Mouse (Mus musculus): ENCODE measurements at regions not wholly inside any gene's neighbourhood (a gene's known extent, or its start where the extent isn't known, plus 50 kb on each side); places are given as distances from the start of the nearest gene placed in this dataset.

- TF ChIP-seq CTCF (IDR thresholded peaks at IDR 0.05; ENCODE audit: control insufficient read depth, insufficient read depth, insufficient read length) (no peak), USF1 (IDR thresholded peaks at IDR 0.05; ENCODE audit: low read depth) (no peak), MAX (IDR thresholded peaks at IDR 0.05) (no peak)
Observed at GRCm38 (mm10) chr5:118364646-118365045, 119.6 kb downstream of the 2410131K14Rik start.

Data from C2C12 (cell line).